Mouse (Mus musculus) olfactory bulb, adult 2 months (tissue): ENCODE measurements around the gene Nisch.

Experiments
- CTCF ChIP-seq: fragments of 200-500 bp; IDR thresholded peaks from 2 replicates; pipeline ENCODE4 v1.5.1; 2012; ENCODE audit warnings: low read depth, mild to moderate bottlenecking, low read length, moderate library complexity; ENCODE audit not compliant: insufficient read depth
- POLR2A ChIP-seq: fragments of 200-500 bp; IDR thresholded peaks from 2 replicates; pipeline ENCODE4 v1.6.1; 2012; ENCODE audit warnings: mild to moderate bottlenecking, low read depth, low read length, moderate library complexity; ENCODE audit not compliant: insufficient read depth

DNA sequence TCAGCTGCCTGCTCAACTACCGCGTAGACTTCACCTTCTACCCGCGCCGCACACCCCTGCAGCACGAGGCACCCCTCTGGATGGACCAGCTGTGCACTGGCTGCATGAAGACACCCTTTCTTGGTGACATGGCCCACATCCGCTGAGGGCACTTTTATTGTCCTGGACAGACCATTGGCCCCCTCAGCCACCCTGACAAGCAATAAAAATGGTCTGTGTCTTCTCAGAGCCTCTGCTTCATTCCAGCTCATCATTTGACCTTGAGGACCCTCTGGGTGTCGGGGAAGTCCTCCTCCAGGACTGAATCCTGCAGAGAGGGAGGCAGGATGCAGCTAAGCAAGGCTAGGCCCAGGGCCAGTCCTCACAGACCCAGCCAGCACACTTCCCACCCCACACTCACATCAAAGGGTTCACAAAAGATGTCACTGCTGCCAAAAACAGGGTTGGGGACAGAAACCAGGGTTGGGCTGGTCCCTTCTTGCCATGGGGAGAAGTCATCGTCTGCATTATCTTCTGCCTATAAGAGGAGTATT lies 77.8 kb downstream of the Nisch start:
- TF ChIP-seq CTCF: no peak
- no peak for TF ChIP-seq POLR2A
